Mouse (Mus musculus): ENCODE measurements around the gene Lin28a. TPM values are rescaled to one million over a fixed set of nuclear protein-coding genes. Genes with fewer than 3 reads are reported as not detected.
"Not testable (repeated sequence)": the region's sequence is repeated elsewhere in the genome, so short reads cannot be mapped to it uniquely, and the experiment has no call there.

Lin28a gene
- total RNA-seq, 2 experiments from 2014 or later = 1.7 to 2.8 TPM

DNA sequence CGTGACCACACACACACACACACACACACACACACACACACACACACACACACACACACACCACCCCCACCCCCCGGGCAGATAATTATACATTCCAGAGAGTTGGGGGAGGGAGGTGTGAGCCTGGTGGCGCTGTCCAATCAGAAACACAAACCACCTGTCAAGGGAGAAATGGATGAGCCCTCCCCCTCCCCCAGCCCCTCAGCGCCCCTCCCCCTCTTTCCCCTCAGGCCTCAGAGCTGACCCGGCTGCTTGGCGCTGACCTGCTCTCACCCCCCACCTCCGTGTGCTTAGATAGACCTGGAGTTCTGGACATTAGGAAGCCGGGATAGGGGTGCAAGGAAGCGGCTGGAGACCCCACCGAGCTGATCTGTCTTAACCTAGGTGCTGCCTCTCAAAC, 569 bp upstream of the Lin28a start:
- no peak for DNase-seq

DNA sequence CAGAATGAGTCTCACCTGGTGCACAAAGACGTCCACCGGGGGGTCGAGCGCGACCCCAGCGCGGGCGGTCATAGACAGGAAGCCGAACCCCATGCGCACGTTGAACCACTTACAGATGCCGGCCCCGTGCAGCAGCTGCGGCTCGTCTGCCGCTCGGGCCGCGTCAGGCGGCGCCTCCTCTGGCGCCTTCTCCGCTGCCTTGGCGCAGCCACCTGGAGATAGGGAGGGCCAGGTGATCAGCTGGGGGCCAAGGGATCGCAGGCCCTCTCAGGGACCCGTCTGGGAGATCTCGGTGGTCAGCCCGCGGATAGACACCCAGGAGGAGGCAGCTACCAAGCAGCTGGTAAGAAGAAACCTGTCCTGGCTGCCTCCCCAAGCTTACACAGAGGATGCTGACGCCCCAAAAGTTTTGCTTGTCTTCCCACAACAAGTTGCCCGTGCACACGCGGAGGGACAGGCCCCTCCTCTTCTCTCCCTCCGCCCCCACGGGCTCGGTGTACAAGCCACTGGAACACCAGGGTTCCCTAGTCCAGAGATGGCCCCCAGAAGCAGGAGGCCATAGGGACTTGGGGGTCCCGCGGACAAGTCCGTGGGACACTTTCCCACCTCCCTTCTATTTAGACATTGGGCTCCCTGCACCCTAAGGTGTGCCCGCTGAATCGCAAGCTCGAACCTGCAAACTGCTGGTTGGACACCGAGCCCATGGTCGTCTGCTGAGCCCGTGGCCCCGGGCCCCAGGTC, 433 bp downstream of the Lin28a start:
- no peak for DNase-seq

DNA sequence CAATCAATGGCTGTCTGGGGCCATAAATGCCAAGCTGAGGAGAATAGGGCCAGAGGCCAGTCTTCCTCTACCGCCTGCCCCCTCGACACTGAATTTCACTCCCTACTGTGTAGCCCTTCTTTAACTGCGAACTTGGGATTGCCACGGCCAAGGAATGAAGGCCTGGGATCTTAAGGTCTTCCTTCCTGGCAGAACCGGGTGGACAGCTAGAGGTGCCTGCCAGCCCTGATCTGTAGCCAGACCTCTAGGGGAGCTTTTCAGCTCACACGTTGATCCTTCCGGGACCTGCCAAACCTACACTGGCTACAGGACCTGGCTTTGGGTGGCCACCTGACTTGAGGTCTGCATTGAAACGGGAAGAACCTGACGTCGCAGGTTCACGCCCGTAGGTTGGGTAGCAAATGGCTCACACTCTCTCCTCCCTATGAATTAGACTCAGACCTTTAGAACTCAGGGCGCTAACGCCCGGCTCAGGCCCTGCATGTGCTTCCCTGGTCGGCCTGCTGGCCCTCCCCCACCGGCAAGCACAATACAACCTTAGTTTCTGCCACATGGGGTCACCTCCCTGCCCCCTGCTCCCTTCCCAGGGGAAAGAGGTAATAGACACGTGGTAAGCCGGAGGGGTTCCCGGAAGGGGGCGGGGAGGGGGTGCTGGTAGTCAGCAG, 1.3 kb downstream of the Lin28a start:
- no peak for DNase-seq

DNA sequence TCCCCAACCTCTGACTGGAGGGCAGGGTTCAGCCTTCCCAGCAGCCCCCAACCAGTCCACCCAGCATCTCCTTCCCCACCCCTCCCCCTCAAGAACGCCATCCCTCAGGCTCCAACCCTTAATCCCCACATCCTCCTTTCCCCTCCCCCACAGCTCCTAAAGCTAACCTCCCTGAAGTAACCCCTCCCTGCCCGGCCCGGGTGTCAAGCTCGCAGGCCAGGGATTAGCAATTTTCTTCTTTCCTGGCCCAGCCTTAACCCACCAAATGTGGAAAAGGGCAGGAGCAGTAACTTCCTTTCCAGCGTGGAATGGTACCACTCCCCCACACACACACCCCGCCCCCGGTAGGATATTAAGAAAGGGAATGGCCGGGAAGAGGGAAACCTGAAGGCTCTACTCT, 1.9 kb downstream of the Lin28a start:
- no peak for DNase-seq

DNA sequence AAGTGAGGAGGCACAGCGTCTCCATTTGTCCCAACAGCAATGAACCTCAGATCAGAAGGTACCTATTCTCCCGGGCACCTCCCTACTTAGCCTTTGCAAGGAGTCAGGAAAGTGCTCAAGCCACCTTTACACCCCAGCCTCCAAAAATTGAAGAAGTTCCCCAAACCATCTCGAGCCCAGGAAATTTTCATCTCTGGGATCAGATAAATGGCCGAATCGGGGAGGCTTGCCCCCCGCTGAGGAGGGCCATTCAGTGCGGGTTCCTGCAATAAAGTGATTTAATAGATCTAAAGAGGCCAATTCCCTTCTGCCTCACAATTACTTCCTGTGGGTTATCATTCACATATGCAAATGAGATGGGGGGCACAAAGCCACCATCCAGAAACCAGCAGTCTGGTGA, 2.4 kb downstream of the Lin28a start:
- no peak for DNase-seq

DNA sequence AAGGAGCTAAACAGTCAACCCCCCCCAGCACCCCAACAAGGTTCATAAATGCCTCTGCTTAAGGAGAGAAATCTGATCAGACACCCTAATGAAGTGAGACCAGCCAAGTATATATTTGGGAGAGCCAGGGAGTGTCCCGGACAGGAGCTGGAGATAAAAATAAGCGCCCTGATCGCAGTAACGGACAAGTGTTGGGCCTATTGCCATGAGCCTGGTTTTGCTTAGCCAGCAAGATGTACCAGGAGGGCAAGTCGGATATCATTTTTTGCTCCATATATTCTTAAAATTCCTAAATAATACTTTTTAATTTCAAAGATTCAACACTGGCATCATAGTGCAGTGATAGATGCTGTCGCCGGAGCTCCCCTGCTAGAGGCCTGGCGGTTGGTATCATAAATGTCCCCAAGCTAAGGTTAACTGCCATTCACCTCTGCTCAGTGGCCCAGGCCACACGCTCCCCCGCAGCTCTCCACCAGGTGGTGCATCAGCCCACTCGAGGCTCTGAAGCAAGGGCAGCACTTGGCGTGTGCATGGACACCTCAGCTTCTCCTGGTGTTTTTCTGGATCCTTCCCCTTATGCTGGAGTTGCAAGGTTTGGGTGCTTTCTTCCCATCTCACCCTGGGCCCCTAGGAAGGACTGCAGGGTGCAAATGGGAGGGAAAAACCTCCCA, 5.6 kb downstream of the Lin28a start:
- DNase-seq = peak; percentile 32

DNA sequence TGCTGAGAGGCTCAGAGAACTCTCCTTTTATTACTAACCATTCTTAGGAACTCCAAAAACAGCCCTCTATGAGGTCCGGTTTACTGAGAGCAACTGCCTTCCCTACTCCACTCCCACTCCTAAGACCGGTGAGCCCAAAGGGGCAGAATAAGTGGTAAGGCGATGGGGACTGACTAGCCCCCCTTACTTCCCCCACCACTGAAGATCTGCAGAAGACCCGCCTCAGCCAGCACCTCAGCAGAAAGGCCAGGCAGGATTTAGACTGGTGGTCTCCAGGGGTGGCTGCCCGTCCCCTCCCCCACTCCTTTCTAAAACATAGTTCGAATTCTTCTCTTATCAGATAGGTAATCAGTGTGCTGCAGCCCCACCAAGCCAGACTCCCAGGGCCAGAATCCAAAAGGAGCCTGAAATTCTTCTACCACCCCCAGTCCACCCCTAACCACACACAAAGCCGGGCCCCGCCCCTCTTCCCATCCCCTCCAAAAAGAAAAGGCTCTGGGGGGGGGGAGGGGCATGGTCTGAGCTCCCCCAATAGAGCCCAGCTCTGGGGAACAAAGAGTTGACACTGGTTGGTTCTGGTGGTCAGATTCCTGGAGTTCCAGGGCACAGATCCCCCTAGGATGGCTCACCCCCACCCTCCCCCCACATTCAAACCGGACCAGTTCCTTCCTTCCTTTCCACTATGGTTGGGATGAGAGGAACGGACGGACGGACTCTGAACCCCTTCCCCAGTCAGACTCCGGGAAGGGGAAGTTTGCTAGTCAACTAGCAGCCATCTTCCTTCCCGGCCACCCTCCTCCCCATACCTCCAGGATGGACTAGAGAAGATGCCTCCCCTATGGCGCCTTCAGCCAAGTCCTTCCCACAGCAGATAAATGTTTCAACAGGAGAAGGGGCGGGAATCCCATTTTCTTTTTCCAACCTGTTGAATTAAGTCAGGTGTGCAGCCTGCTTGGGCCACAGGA, 6.9 kb downstream of the Lin28a start:
- DNase-seq = no peak

DNA sequence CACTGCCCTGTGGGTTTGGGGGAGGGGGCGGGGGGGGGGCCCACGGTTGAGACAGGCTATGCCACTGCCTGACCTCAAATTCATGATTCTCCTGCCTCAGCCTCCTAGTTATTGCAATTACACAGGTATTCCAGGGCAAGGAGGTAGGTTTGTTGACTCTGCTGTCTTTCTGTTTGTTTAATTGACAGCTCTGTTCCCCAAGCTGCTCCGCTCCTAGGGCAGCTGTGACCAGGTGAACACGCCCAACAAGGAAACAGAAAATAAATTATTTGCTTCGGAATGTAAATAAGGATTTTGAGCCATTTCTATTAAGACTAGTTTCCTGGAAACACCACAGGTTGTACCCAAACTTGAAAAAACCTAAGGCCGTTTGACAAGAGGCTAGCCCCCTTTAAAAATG, 8.9 kb downstream of the Lin28a start:
- DNase-seq = no peak

DNA sequence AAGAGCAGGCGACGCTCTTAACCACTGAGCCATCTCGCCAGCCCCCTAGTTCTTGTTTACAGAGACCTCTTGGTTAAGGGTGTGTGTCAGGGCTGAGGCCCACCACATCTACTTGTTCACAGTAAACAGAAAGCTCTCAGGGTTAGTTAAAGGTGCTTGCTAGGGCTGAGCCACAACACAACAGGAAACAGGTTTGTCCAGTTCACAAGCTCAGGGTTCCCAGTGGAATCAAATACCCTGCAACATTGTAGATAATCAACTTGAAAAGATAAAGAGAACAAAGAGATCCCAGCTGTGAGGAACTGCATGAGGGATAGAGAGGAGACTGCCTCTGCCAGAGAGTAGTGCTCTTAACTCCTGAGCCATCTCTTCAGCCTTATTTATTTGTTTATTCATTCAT, 11.8 kb downstream of the Lin28a start:
- no peak for DNase-seq

DNA sequence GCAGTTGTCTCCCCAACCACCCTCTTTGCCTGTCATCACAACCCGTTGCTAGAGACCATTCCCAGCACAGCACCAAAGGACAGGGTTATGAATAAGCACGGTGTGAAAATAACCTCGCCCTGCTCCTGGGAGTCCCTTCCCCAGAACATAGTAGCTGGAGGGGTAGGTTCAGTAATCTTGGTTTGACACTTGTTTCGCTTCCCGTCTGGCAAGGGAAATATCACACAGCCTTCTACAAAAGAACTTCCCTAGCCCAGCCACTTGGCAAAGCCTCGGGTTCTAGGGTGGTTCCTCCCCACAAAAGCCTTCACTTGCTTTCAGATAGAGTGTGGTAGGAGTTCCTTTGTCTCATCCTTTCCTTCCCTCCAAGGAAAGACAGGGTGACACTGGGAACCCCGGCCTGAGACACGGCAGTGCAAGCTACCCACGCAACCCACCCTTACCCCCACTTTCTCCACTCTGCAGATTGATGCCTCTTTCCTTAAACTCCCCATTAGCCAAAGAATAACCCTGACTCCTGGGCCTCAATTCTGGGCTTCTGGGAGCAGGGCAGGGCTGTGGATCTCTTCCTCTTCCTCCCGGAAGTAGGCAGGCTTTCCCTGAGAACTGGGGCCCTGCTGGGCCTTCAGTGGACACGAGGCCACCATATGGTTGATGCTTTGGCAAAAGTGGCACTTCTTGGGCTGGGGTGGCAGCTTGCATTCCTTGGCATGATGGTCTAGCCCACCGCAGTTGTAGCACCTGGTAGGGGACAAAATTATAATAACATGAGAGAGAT, 12.9 kb downstream of the Lin28a start:
- DNase-seq = no peak

DNA sequence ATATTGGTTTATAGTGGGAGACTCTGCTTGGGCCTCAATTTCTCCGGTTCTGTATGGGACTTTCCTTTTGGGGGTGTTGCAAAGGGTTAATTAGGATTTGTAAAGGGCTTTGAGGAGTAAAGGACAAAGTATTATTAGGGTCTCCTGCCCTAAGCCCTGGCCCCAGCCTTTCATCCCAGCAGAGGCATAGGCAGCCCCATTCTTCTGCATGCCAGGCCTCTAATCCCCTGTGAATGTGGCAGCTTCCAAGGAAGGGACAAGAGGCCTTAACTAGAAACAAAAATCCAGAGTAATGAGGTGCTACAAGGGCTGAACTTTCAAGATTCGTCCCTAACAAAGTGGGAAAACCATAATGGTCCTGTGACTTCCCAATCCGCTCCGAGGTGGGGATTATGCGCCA, 15.7 kb downstream of the Lin28a start:
- DNase-seq = no peak

DNA sequence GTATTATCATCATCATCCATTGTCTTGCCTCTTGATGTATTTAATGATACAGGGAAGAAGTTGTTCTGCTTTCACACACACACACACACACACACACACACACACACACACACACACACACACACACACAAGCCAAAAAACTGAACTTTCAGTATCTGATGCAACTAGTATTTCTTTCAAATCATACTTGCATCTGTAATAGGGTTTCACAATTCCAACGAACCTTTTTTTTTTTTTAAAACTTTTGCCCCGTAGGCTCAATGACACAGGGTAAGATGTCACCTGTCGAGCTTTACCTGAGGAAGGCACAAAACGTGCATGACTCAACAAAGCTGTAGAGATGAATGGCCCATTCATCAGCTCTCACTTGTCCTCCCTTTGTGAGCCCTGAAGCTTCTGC, 16.4 kb downstream of the Lin28a start:
- DNase-seq = no peak

DNA sequence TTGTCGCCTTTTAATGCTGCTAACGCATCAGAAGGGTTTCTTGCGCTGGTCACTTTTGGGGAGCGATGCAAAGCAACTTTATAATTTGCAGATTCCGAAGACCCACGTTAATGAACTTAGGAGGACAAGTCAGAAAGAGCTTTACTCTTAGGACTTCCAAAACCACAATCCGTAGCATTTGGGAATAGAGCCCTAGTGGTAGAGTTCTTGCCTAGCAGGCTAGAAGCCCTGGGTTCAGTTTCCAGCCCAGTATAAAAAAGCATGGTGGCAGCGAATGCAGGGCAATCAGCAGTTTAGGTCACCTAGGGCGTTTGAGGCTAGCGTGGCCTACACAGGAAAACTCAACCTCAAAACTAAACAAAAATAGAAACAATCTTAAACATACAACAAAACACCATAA, 16.9 kb downstream of the Lin28a start:
- DNase-seq = no peak

DNA sequence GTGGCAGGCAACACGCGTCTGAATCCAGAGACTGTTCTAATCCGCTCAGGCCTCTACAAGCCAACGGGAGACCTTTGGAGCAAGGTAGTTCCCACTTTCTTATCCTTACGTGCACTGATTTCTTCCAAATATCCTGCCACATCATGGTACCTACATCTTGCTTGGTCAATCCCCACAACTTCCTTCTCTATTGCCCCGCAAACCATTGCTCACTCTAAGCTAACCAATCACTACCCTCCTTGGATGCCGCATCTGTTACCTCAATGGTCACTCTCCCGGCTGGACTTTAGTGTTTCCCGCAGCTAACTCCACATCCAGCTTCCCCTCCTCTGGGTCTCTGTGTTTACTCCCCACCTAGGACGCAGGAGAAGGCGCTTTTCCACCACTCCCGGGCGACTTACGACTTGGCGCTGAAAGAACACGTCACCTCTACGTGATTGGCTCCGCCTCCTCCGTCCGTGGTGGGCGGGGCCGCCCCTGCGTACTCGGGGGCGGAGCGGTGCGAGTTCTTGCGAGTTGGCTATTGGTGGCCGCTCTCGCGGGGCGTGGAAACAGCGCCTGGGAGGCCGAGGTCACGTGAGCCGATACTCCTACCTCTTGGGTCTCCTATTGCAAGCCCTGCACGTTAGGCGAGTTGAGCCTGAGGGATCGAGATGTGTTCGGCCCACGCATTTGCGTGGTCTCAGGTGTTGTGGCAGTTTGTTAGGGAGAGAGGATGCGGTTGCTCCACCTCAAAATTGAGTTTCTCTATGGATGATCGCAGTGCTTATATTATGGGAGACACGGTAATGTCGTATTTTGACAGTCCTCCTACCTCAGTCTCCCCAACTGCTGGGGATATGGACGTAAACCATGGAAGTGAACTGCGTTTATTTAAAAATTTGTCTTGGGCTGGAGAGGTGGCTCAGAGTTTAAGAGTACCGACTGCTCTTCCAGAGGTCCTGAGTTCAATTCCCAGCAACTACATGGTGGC, 17.9 kb downstream of the Lin28a start, which contains the start of gene Dhdds:
Gene Dhdds, minus strand, starts transcription at position 453 of the 973 bp plus-strand sequence.
- DNase-seq = peak; percentile 95

DNA sequence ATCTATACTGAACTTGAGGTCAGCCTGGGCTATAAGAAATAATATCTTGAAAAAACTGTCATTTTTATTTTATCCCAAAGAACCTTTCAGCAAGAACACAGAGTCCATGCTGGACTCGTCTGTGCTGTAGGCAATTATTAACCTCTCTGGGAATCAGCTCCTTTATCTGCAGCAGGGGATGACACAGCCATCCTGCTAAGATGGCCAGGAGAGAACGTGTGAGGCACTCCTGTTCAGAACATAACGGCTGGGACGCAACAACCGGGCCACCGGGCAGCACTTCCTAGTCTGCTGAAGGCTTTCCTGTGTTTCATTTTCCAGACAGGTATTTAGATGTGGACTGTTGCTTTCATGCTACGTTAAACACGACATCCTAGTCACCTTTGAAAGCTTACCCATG, 23.9 kb downstream of the Lin28a start:
- DNase-seq = no peak

DNA sequence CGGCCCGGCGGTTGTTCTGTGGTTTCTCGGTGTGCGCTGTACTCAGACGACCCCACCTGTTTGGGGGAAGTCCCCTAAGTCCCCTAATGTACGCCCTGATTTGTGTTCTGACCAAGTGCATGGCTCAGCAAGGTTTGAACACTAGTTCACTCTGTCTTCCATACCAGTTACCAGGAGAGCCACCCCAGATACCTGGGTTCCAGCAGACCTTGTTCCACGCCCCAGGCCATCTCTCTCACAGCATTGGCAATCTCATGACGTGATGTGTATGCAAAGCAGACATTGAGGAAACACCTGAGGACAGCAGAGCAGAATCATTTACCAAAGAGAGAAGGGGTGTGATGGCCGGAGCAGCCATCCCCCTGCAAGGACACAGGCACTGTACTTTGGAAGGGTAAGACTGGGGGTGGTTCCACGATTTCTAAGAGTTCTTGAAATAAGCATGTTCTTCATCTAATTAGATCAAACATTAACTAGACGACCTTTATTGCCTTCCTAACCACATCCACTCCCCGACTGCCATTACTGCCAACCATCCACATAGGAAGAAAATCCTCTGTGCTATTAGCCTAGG, 27.5 kb downstream of the Lin28a start:
- DNase-seq = no peak

DNA sequence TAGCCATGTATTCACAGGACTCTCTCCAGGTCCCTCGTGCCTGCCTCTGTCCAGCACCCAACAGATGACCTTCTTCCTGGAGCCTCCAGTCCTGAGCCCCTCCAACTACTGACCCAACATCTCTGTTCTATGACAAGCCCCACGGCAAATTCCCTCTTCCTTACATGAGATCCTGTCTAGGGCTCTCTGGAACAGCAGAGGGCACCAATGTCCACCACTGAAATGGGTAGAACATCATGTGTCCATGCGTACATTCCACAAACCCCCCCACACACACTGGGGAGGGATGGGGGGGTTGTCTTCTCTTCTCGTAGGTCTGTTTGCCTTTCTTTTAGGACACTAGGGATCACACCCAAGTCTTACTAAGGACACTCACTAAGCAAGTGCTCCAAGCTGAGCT, 28.6 kb downstream of the Lin28a start:
- DNase-seq = no peak

DNA sequence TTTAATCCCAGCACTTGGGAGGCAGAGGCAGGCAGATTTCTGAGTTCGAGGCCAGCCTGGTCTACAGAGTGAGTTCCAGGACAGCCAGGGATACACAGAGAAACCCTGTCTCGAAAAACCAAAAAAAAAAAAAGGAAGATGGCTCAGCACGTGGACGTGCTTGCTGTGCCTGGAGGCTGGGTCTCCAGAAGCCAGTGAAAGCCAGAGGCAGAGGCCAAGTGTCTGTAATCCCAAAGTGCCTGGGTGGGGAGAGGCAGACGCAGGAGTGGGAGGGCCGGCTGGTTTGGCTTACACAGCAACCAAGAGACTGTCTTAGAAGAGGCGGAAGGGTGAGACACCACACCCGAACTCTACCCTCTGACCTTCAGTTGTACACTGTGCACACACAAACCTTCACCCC, 30.4 kb downstream of the Lin28a start:
- not testable (repeated sequence) for DNase-seq

DNA sequence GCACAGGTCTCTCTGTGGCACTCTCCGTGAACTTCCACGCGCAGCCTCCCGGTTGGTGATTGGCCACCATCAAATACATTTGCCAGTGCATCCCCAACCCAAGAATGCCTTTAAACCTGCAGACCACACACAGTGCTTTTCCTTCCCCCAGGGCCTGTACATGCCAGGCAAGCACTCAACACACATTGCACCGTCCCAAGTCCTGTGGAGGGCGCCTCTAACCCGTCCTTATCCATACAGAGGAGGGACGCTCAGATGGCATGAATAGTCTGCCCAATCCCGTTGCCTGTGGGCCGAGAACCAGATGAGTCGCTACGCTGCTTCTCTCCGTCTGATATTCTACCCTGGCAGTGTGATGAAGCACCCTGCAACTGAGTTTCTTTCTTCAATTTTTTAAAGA, 35.7 kb downstream of the Lin28a start:
- DNase-seq = no peak

DNA sequence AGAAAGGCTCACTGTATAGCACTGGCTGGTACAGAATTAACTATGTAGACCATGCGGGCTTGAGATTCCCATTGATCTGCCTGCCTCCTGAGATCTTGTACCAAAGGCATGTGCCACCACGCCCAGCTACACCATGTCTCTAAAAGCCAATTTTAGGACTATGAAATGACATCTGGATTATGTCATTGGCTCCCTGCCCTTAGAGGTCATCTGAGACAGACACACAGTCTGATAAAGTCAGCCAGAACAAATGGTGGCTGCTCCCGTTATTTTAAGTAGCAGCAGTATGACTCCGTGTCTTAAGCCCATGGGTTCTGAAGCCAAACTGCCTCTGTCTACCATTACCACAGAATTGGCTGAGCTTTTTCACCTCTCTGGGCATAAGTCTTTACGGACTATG, 38.1 kb downstream of the Lin28a start:
- DNase-seq = no peak

Data from gastrocnemius, postnatal 10 days (tissue).